Mouse (Mus musculus): ENCODE measurements at regions not wholly inside any gene's neighbourhood (a gene's known extent, or its start where the extent isn't known, plus 50 kb on each side); places are given as distances from the start of the nearest gene placed in this dataset.

DNA sequence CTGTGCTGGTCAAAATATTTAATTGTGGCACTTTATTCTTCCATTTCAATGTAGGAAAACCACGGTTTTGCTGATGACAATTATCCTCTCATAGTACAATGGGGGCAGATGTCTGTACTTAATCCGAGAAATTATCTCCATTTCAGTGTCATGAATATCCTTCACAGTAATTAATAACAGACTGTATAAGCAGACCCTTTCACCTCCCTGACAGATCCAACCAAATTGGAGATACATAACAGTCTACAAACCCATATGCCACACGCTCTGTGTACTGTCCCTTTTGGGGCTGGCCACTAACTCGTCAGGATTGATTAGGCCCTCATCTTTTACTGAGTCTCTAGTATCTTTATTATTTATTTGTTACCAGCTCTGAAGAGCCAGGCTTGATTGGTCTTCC lies 212.6 kb upstream of the Igfbp7 start:
- TF ChIP-seq CTCF (IDR thresholded peaks at IDR 0.05; ENCODE audit: low read depth) (no peak), EP300 (optimal IDR thresholded peaks at IDR 0.05) (no peak)
